Mouse (Mus musculus) lung, postnatal 0 days (tissue): Measurements from ENCODE around the gene Ensa.

Experiments
- CTCF ChIP-seq: IDR thresholded peaks from 2 replicates; pipeline ENCODE4 v1.5.1; 2016; ENCODE audit warnings: antibody characterized with exemption, mild to moderate bottlenecking
- EP300 ChIP-seq: IDR thresholded peaks from 2 replicates; pipeline ENCODE4 v1.6.1; 2016; ENCODE audit warnings: antibody characterized with exemption, mild to moderate bottlenecking, control low read depth

- TF ChIP-seq CTCF (no peak), EP300 (peak; percentile 100)
Observed at GRCm38 (mm10) chr3:95650276-95651032, 25.7 kb downstream of the Ensa start.
